Mouse (Mus musculus) Muller cell, postnatal 12 days (primary cell): ENCODE results near the gene Serpina3n.
"Not testable (repeated sequence)": the region's sequence is repeated elsewhere in the genome, so short reads cannot be mapped to it uniquely, and the experiment has no call there.

ENCODE experiments used
- DNase-seq: peaks from one replicate; pipeline ENCODE4 v3.0.0-alpha.2; 2015; ENCODE audit errors: inconsistent ontology term

The Serpina3n gene

DNA sequence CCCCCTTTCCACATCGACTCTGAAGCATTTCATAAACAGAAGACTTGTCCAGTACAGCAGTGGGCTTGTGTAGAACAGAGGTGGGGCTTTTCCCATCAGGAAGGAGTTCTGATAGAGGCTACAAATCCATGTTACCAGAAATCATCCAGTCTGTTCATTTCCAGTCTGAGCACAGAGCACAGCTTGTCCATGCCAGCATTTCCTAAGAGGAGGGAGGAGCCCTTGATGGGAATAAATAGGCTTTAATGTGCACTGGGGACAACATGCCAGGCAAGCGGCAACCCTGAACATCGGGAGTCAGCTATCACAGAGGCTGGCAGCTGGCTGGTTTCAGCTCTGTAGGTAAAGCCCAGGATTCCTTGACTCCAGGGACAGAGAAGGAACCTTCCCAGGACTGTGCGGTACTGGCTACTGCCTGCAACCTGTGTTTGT is at the start of gene Serpina3n:
TSS of gene Serpina3n (plus strand) at position 276 of the 432 bp plus-strand sequence.
- DNase-seq = no peak

DNA sequence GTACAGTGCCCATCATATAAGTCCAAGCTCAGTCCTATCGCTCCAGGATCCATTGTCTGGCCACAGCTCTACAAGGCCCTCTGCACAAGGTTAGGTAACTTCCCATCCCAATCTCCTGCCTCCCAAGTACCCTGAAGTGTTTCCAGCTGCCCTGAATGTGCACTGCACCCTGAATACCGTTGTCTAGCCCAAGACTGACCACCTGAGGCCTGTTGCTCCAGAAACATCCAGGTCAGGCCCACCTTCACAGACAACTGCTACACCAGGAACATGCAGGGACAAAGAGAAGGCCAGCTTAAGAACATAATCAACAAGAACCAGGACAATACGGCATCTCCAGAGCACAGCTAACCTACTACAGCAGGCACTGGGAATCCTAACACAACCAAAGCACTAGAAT is 36.5 kb upstream of the Serpina3n start:
- no peak for DNase-seq

DNA sequence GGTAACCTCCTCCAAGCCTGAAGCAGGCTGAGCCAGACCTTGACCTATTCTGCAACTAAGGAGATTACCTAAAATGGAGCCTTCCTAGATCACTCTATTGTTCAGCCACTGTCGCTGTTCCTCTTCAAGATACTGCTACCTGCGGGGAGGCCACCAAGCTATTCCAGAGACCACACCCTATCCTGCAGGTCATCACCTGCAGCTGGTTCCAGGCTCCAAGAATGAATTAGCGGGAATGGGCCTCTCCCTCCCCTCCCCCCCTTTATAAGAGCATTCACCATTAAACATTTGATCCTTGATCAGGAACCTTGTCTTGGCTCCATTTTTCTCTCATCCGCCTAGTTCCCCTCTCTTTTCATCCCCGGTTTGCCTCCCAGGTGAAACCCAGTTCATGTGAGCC is 29.4 kb upstream of the Serpina3n start:
- not testable (repeated sequence) for DNase-seq

DNA sequence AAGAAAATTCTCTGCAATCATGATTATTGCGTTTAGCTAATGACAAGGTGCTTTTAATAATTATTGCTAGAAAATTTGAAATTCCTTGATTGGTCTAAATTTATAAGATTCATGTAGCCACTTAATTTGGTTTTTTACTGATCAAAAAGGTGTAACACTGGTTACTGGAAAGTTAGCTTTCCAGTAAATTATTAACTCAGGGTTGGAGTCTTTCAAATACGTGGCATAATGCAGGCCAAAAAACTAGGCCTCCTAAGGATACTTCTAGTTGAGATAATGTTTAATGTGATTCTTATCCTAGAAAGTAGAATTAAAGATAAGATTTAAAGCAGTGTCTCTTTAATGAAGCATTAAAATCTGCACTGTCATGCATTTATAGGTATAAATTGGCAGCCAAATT is 28.2 kb upstream of the Serpina3n start:
- DNase-seq = not testable (repeated sequence)

DNA sequence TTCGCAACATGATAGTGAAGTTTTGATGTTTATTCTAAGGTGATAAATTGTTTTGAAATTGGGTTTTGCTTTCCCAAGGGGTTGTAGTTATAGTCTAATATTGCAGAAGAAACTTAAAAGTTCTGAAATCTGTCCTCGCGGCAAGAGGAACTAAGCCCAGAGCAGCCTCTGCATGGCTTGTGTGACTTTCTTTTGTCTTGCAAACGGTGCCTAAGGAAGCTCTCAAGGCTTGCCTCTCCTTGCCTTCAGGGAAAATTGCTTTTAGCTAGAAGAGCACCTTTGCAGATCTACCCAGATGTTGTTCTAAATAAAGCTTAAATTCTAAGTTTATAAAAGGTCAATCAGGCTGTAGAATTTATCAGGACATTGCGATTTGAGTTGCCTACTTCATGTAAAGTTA is 27.7 kb upstream of the Serpina3n start:
- not testable (repeated sequence) for DNase-seq

DNA sequence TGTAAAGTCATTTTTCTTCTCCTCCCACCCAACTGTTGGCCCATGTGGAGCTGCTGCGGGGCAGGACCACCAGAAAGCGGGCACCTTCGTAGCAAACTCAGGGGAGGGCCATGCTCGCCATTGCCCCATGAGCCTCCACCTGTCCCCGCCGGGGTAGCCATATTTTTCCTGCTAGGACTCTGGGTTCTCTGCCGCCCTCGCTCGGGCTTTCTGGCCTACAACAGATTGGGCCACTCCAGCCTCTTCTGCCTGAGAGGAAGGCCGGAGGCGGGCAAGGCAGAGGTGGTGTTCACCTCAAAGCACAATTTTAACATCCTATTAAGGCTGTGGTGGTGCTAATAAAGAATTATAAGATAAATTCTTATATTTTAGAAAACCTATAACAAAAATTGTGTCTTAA is 26.7 kb upstream of the Serpina3n start:
- DNase-seq = no peak

DNA sequence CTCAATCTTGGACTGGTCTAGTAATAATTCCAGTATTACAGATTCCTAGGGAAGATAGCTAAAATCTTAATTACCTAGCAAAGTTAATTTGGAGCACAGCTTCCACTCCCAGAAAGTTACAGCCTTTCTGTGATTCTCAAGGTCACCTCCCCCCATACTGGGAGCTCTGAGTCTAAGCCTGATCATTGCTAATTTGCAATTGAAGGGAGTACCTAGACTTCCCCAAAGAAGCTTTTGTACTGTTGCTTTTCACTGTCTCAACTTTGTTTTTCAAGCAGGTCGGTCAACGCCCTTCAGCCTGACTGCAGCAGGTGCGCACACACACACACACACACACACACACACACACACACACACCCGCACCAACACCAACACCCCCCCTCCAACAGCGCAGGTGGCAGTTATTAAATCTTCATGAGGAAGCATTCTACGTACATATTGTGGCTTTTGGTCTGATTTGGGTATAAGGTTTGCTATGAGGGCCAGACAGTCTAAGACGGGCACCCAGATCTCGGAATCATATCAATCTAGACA is 25.4 kb upstream of the Serpina3n start:
- DNase-seq = not testable (repeated sequence)

DNA sequence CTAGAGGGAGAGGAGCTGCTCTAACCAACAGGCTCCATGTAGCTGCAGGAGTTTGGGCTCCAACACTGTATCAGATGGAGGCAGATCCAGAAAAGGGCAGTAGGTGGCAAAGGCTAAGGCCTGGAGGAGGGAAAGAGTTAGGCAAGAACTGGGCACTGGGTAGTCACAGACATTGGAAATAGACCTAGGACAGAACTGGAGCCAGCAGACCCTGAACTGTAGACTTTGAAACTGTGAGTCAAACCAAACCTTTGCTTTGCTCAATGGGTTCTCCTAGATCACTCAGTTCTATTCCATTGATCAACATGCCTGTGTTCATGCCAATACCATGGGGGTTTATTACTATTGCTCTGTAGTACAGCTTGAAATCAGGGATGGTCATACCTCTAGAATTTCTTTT is 20.5 kb upstream of the Serpina3n start:
- DNase-seq = not testable (repeated sequence)

DNA sequence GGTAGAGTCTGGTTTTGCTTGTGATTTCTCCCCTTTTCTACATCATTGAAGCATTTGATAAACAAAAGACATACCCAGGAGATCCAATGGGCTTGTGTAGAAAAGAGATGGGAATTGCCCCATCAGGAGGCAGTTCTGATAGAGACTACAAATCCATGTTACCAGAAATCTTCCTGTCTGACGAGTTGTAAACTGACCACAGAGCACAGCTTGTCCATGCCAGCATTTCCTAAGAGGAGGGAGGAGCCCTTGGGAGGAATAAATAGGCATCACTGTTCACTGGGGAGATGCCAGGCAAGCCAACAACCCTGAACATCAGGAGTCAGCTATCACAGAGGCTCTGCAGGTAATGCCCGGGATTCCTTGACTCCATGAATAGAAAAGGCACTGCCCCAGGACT is 19.7 kb upstream of the Serpina3n start:
- DNase-seq = not testable (repeated sequence)

DNA sequence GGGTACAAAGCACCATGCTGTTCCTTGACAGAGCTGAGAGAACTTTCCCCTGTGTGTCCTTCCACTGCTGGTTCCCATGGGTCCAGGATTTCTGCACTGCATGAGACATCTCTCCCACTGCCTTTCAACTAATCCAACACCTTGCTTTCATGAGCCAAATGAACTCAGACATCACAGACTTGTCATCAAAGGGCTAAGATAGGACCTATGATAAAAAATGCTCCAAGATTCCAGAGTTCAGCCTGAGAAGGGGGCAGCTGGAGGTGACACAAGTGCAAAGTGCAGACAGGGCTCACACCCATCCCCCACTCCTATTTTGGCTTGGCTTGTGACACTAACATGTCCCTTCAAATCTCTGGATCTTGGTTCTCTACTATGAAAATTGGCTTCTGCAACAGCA is 18.1 kb upstream of the Serpina3n start:
- no peak for DNase-seq

DNA sequence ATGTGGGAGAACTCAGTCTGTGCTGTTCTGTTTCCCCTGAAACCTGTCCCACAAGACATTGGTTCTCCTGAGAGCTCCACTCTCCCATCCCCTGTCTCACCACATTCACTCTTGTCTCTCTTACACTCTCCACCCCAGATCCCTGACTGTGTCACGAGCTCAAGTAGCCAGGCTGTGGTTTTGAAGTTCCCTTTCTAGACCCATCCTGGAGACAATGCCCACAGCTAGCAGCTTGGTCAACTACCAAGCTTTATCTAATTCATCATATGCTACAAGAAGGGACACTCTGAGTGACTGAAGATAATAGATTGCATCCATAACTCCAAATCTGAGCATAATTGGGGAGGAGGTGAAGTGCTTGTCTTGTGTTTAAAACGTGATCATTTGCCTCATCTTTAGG is 15.5 kb upstream of the Serpina3n start:
- not testable (repeated sequence) for DNase-seq

DNA sequence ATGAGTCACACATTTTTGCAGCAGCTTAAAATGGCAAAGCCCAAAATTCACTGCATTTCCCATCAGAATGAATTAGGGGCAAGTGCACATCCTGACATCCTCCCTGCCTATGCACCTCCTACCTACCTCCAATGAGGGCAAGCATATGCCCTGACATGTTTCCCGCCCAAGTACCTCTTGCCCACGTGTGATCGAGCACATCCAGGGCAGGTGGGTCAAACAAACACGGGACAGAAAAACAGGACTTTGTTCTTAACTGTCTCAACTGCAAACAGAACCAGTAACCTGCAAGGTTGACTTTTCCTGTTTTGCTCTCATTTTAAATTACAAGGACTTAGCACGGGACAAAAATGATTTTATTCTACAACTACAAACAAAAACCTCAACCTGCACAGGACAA is 2.6 kb upstream of the Serpina3n start:
- DNase-seq = no peak

DNA sequence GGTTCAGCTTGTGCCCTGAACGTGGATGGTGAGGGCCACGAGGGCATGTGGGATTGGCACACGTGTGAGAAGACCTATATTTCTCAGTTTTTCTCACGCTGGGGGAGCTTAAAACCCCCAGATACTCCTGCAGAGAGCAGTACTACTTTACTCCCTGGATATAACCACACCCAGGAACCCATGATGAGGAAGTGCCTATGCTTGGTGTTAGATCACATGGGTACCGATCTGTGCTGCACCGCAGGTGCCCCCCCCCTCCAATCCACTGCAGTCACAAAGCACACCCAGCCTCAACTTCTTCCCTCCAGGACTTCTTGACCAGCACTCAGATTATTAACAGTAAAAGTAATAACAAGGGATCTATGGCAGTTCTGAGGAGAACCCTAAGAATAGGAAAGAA is 6.0 kb downstream of the Serpina3n start:
- DNase-seq = no peak

DNA sequence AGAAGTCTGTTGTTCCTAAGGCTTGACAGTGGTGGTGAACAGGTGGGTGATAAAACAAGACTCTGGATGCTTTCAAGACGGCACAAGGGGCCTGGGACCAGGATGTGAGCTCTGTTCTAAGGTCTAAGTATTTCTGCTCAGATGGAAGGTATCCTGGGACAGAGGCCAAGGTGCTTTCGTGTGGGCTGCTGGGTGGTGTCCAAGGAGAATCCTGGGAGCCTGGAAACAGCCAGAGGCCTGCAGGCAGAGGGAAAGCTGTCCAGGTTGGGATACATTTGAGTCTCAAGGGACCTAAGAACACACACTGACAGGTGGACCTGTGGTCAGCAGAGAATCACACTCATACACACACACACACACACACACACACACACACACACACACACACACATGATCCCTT is 8.0 kb downstream of the Serpina3n start:
- DNase-seq = no peak

DNA sequence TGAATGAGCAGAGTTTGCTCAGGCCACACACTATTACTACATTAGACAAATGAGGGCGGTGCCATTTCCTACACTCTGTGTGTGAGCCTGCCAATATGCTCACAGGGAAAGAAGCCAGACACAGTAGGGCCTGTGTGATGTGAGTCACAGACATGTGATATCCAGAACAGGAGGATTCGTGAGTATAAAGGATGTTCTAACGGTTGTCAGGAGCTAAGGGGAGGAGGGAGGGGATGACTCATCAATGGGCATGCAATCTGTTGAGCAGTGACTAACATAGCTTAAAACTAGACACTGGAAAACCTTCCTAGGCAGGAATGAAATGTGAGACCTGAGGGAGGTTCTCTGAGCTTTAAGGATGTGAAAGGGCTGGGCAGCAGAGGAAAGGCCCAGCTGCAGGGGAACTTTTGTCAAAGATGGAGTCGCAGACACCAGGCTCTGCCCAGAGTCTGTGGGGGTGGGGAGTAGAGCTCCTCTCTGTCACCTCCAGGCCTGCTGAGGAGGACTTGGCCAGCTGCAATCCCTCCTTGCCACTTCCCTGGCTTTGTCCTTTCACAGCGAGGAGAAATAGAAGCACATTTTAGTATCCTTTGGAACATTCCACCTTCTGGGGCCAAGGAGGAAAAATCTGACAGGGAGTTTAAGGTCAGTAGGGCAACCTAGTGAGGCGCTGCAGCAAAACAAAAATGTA is 9.2 kb downstream of the Serpina3n start:
- peak; percentile 98 for DNase-seq

DNA sequence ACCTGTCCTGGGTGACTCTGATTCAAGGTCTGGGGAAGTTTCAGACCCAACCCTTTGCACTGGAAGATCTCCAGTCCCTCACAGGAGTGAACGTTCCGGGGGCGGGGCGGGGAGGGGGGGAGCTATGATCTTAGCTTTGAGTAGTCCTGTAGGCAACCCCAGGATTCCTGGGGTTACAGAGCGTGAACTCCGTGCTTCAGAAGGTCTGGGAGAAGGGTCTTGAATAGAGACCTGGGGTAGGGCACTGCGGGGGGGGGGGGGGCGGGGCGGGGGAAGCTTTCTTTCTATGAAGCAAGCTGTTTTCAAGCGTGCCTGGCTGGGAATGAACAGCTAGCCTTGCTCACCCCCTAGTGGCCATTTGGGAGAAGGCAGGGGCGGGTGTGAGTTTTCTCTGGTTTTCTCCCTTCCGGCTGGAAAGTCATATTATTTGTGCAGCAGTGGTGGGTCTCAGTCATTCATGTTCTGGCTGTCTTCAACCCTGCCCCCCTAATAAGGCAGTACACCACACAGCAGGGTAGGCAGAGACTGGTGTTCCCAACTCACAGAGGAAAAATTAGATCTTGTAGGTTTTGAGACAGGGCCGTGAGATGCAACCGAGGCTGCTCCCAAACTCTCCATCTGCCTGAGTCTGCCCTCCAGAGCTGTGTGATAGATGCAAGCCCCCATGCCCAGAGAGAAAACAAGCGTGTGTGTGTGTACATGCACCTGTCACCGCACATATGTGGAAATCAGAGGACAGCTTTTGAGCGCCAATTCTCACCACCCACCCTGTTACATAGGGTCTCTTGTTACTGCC is 12.0 kb downstream of the Serpina3n start:
- peak; percentile 77 for DNase-seq

DNA sequence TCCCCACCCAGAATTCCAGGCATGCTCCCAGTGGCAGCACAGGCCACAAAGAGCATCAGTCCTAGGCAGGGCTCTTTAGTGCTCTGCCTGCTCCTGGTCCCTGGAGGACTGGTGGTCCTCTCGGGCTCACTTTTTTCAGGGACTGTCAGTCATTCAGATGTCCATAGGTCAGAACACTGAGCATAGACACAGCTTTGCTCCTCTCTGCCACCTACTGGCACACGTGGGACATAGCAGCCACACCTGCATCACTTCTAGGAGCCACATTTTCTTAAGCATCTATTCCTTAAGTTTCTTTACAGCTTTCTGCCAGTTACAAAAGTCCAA is 12.6 kb downstream of the Serpina3n start:
- DNase-seq = no peak

DNA sequence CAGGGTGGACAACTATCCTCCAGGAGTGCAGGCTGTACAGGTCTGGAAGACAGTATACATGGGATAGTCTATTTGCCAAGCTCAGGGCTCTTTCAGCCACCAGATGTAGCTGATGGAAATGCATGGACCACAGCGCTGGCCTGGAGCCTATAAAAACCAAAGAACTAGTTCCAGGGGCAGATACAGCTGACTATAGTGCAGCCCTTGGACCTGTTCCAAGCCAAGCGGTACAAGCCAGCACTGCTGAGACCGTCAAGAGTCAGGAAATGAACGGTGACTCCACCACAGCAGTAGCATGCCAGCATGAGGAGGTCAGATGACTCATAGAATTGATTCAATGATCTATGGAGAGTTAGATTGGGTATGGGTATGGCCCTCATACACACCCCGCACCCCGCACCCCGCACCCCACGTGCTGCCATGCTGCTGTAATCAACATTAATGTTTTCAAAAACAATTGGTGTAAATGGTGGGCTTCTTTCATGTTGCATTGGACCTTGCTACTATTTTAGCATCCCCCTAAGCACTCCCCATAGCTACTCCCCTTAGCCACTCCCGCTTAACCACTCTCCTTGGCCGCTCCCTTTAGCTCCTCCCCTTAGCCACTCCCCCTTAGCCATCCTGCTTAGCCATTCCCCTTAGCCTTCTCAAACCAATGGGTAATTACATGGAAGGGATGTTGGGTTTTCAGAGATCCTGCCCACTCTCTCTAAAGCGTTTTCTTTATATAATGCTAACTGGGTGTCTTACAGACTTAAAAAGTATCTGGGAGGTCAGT is 16.3 kb downstream of the Serpina3n start:
- peak; percentile 38 for DNase-seq

DNA sequence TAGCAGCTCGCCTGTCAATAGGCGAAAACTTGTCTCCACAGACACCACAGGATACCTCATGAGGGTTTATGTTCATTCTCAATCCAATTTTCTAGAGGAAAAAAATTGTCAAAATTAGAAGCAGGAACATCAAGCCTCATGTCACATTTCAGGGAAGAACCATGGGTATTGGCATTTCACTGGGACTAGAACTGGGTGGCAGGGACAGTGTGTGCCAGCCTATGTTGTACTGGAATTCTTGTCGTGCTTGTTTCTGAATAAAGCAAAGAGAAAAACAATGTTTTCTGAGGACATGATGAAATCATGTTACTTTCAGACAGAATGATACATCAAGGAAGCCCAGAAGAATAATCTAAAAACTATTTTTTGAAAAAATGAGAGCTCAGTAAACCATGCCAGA is 19.1 kb downstream of the Serpina3n start:
- no peak for DNase-seq

DNA sequence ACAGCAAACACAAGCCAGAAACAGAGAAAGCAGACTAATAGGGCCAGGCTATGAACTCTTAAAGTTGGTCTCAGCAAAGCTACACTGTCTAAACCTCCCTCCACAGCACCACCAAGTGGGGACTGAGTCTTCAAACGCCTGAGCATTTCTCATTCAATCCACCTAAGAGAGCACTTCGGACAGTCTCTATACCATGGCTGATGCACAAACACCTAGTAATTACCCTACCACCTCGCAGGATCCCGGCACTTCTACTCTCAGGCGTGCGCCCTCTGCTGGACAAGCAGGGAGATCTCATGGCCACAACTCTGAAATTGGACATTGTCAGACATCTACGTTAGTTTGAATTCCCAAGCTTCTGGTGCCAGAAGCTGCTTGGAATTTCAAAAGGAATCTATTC is 20.4 kb downstream of the Serpina3n start:
- DNase-seq = peak; percentile 48

DNA sequence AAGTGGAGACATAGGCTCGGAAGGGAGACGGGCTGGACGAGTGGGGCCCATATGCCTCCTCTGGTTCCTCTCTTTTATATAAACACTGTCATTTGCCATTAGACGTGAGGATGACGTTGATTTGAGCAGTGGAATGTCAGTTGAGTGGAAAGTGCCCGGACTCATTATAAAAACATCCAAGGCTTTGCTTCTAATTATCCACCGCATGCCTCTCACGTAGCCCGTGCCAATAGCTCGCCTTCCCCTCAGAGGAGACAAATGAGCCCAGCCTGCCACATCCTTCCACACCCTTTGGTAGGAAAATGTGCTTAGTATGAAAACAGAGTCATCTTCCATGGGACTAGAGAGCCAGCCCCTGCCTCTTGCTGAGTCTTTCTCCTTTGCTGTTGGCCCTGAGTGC is 24.8 kb downstream of the Serpina3n start:
- peak; percentile 97 for DNase-seq

DNA sequence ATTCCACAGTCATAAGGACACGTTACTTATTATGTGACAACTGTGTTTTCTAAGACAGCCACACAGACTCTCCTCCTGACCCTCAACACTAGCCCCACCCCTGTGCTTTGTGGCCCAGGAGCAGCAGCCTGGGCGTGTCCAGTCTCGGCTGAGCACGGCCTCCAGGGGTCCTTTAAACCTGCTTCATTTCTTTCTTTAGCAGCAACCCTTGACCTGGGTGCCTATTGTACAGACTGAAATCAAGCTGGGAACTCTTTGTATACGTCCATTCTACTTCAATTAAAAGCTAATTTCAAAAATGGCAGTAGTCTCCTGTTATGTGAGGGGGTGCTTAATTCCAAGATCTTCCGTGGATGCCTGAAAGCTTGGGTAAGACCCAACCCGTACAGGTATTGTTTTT is 26.7 kb downstream of the Serpina3n start:
- DNase-seq = no peak
